17 mouse cellular contexts compared by ENCODE assay signal in the genomic region with DNA sequence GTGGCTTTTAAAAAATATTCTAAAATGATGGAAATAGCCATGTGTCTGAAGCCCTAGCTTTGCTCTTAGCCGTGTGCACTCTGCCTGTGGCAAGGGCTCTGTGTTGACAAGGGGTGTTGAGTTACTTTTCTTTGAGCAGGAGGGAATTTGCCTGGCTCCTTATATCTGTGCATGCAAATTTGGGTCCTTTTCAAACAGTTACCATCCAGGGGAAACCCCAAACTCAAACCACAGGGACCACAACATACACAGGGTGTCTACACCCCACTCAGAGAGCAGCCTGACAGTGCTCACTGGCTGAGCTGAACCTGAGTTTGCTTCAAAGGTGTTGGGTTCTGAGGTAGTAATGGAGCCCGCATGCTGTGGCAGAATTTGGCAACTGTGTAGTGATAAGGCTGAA. TPM values are rescaled to one million over a fixed set of nuclear protein-coding genes. Genes with fewer than 3 reads are reported as not detected.
DNase-seq lines count a peak whose midpoint lies in the region; ATAC-seq and TF ChIP-seq lines count a peak whose summit lies in the region.
"Had no signal": no experiment of that assay in that cellular context is flagged by ENCODE, and none has a peak within 500 bp of the region (broad histone marks: within the 10 kb centered on the region; RNA-seq: fewer than 3 reads in every experiment).

No protein-coding gene starts in this region.

- H3K27ac ChIP-seq in intestine, postnatal 0 days (ENCODE audit: low read depth, low read length): 0 out of 2 replicates have a peak overlapping the region, but pooled peaks have one; percentile 50
- no peak overlapping the region for H3K27ac ChIP-seq in intestine, embryonic 15.5 days
- H3K27ac ChIP-seq in heart, embryonic 11.5 days (ENCODE audit: low read depth, low read length): no peak overlapping the region
- H3K27ac ChIP-seq: heart, adult 2 months had no signal

- no peak overlapping the region for H3K4me3 ChIP-seq in intestine, postnatal 0 days (ENCODE audit: low read depth, low read length)
- H3K4me3 ChIP-seq in intestine, embryonic 15.5 days (replicated peaks): no peak overlapping the region
- H3K4me3 ChIP-seq in heart, embryonic 11.5 days (ENCODE audit: low read depth, low read length): no peak overlapping the region
- H3K4me3 ChIP-seq: heart, adult 2 months; megakaryocyte, embryonic 14.5 days had no signal

- H3K27me3 ChIP-seq in intestine, postnatal 0 days (replicated peaks; ENCODE audit: control insufficient read depth, insufficient read depth, low read length): no peaks in the 10 kb centered on the region
- H3K27me3 ChIP-seq in intestine, embryonic 15.5 days (replicated peaks): no peaks in the 10 kb centered on the region
- no peaks in the 10 kb centered on the region for H3K27me3 ChIP-seq in splenic B cell, adult 2 months (ENCODE audit: control insufficient read depth, insufficient read depth, low read length, poor library complexity, severe bottlenecking)
- no peaks in the 10 kb centered on the region for H3K27me3 ChIP-seq in heart, embryonic 11.5 days (ENCODE audit: control insufficient read depth, insufficient read depth, low read length)
- H3K27me3 ChIP-seq: megakaryocyte, embryonic 14.5 days had no signal

- no peak overlapping the region for H3K4me2 ChIP-seq in intestine, postnatal 0 days (replicated peaks; ENCODE audit: low read depth)
- H3K4me2 ChIP-seq in intestine, embryonic 15.5 days (replicated peaks): no peak overlapping the region
- no peak overlapping the region for H3K4me2 ChIP-seq in heart, embryonic 11.5 days

- ATAC-seq in intestine, postnatal 0 days: no peak
- no peak for ATAC-seq in intestine, embryonic 15.5 days
- ATAC-seq in heart, embryonic 11.5 days (replicated peaks; ENCODE audit: insufficient number of reproducible peaks, low FRiP score, low TSS enrichment): no peak

- TF ChIP-seq CTCF in intestine, postnatal 0 days (IDR thresholded peaks at IDR 0.05; ENCODE audit: low read depth): no peak

- no peaks in the 10 kb centered on the region for H3K36me3 ChIP-seq in intestine, postnatal 0 days (ENCODE audit: control insufficient read depth, insufficient read depth)
- no peaks in the 10 kb centered on the region for H3K36me3 ChIP-seq in intestine, embryonic 15.5 days
- H3K36me3 ChIP-seq in splenic B cell, adult 2 months (ENCODE audit: control insufficient read depth, insufficient read depth, low read length, poor library complexity, severe bottlenecking): no peaks in the 10 kb centered on the region; the same call in 1 of the 2 replicates
- no peaks in the 10 kb centered on the region for H3K36me3 ChIP-seq in heart, embryonic 11.5 days (ENCODE audit: control insufficient read depth, insufficient read depth, low read length)

- 80% methylated on average over 2 of the region's 2 CpGs for whole genome bisulfite sequencing in intestine, postnatal 0 days
- 80% methylated on average over 2 of the region's 2 CpGs for WGBS in intestine, embryonic 15.5 days
- WGBS in heart, embryonic 11.5 days (ENCODE audit: insufficient replicate concordance): 74% methylated on average over 2 of the region's 2 CpGs

- no peaks in the 10 kb centered on the region for H3K9me3 ChIP-seq in intestine, postnatal 0 days (ENCODE audit: control insufficient read depth)
- H3K9me3 ChIP-seq in intestine, embryonic 15.5 days: no peaks in the 10 kb centered on the region
- no peaks in the 10 kb centered on the region for H3K9me3 ChIP-seq in heart, embryonic 11.5 days (replicated peaks; ENCODE audit: control insufficient read depth, low read length)
- H3K9me3 ChIP-seq: megakaryocyte, embryonic 14.5 days had no signal

- no peak overlapping the region for H3K9ac ChIP-seq in intestine, postnatal 0 days (ENCODE audit: low read depth, low read length)
- H3K9ac ChIP-seq in intestine, embryonic 15.5 days: no peak overlapping the region
- H3K9ac ChIP-seq in heart, embryonic 11.5 days (ENCODE audit: low read depth, low read length): no peak overlapping the region

- DNase-seq in CD4-positive helper T cell, adult 2 months (ENCODE audit: low read depth, low spot score): peak; percentile 56
- peak; percentile 27 for DNase-seq in induced T-regulatory cell, adult 2 months (ENCODE audit: low read depth)
- peak; percentile 77 for DNase-seq in splenic B cell, adult 2 months (ENCODE audit: low read depth, low spot score)
- no peak for DNase-seq in right cerebral cortex, postnatal 25 days
- DNase-seq in kidney, postnatal 25 days: no peak
- DNase-seq: adrenal gland, postnatal 10 days; embryo, embryonic 11 days; heart, adult 2 months; heart, postnatal 14 days; kidney, adult 11 months; kidney, postnatal 4 days had no signal

- peaks cover 9% of the 10 kb centered on the region for H3K4me1 ChIP-seq in intestine, postnatal 0 days (replicated peaks; ENCODE audit: control insufficient read depth, insufficient read depth, low read length)
- peaks cover 15% of the 10 kb centered on the region for H3K4me1 ChIP-seq in intestine, embryonic 15.5 days (replicated peaks)
- peaks cover 21% of the 10 kb centered on the region for H3K4me1 ChIP-seq in heart, embryonic 11.5 days (ENCODE audit: control insufficient read depth, insufficient read depth, low read length)

RNA-seq across cellular contexts. Expression of a gene that starts 54.0 kb away (rescaled TPM):
- 5.9 and 6.5 TPM in 2 replicates for polyA plus RNA-seq in intestine, postnatal 0 days (2015; fragmentation: Nextera tagmentation; extraction: Ambion mirVana)
- 17.3 and 19.7 TPM in 2 replicates for polyA plus RNA-seq in intestine, embryonic 15.5 days (2015; fragmentation: Nextera tagmentation; extraction: Ambion mirVana)
- 19.1 and 21.7 TPM in 2 replicates for polyA plus RNA-seq in heart, embryonic 11.5 days (2014; fragmentation: Nextera tagmentation; extraction: Ambion mirVana)

RNA-seq across cellular contexts. Expression of a gene that starts 57.0 kb away (rescaled TPM):
- not detected in 2 replicates for polyA plus RNA-seq in intestine, postnatal 0 days (2015; fragmentation: Nextera tagmentation; extraction: Ambion mirVana)
- not detected in 2 replicates for polyA plus RNA-seq in intestine, embryonic 15.5 days (2015; fragmentation: Nextera tagmentation; extraction: Ambion mirVana)
- not detected in 2 replicates for polyA plus RNA-seq in heart, embryonic 11.5 days (2014; fragmentation: Nextera tagmentation; extraction: Ambion mirVana)
- polyA plus RNA-seq: heart, adult 2 months; limb, embryonic 14.5 days; small intestine, adult 2 months had no signal

Comparison
In these comparisons a context has a peak if more than half of its experiments do, and no peak if none do; other contexts are left out.
1. DNase-seq: peak in CD4-positive helper T cell, adult 2 months (single experiment), induced T-regulatory cell, adult 2 months (single experiment) and splenic B cell, adult 2 months (single experiment); none in right cerebral cortex, postnatal 25 days (single experiment) and kidney, postnatal 25 days (0 of 2).